Mouse (Mus musculus): ENCODE results near the gene Gm28557.
A peak's percentile ranks its signal among the peaks of the same experiment; 100 is the strongest.
"Not testable (repeated sequence)": the region's sequence is repeated elsewhere in the genome, so short reads cannot be mapped to it uniquely, and the experiment has no call there.

Gene Gm28557

DNA sequence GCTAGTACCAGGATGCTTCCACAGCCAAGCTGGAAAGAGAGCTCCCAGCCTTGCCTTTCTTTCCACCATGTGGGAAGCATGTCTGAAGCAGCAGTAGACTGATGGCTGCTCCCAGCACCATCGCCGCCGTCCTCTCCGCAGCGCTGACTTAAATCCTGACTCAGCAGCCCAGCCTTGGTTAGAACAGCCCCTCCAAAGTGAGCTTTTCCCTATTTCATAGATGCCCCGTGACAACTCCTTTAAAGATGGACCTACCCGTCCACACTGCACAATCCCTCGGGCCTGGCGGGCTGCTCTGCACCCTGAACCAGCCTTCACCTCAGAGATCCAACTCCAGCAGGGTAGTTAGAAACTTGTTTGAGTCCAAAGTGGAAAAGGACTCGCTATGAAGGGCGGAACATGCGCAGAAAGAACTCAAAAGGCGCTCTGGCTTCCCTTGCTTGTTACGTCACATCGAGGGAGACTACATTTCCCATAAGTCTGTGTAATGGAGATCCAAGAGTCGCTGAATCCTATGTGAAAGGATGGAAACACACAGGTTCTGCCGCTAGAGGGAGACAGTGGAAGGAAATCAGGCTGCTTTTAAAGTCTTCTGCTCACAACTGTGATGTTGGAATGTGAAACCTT lies at the start of gene Gm28557:
TSS of gene Gm28557 (minus strand) at position 411 of the 627 bp plus-strand sequence.
- peak; percentile 96 for DNase-seq (ENCODE audit: low read depth, low spot score)

DNA sequence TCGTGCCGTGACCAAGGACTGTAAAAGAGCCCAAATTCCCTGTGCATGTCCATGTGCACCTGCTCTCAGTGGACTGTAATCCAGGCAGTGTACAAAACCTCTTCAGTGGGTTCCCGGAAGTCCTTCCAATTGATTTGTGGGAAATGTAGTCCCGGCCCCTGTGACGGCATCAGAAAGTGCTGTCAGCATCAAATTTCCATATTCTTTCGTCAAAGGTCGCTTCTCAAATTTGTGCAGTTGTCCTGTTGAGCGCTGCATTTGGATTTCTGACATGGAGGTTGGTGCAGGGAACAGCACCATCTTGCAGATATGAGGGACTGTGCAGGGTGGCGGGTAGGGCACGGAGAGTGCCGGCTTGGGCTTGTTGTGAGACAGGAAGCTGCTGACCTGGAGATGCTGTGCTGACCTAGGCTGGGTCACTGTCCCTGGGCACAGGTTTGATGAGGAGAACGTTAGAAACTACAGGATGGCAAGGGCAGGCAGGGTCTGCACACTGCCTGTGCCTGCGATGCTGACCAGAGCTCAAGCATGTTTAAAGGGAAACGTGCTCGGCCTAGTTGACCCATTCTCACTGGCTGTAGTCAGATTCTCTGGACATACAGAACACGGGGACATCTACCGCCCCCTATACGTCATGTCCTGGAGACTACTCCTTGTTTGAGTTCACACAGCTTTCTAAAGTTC lies 19.8 kb upstream of the Gm28557 start:
- DNase-seq (ENCODE audit: low read depth, low spot score): peak; percentile 85

DNA sequence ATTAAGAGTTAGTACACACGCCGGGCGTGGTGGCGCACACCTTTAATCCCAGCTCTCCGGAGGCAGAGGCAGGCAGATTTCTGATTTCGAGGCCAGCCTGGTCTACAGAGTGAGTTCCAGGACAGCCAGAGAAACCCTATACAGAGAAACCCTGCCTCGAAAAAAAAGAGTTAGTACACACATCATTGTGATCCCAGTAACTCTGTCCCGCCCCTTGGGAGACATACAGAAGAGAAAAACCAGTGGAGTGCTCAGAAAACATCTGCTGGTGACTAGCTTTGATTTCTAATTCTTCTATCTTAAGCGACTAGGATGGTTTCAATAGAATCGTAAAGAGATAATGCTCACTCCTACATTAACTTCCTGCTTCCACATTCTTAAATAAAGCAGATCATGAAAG lies 19.1 kb upstream of the Gm28557 start:
- not testable (repeated sequence) for DNase-seq (ENCODE audit: low read depth, low spot score)

DNA sequence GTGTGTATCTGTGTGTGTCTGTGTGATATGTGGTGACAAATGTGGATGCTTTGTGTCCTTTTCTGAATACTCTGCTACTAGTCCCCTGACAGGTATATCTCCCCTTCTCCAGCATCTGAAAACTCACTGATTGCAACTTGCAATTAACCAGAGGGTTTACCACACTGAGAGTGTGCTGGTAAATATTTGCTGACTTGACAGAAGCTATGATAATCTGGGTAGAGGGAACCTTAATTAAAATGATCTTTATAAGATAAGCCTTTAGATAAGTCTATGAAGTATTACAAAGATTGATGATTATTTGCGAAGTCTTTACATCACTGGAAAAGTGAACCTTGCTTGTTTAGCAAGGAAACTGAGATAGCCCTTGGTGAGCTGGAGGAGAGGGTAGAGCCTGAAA lies 16.1 kb upstream of the Gm28557 start:
- no peak for DNase-seq (ENCODE audit: low read depth, low spot score)

DNA sequence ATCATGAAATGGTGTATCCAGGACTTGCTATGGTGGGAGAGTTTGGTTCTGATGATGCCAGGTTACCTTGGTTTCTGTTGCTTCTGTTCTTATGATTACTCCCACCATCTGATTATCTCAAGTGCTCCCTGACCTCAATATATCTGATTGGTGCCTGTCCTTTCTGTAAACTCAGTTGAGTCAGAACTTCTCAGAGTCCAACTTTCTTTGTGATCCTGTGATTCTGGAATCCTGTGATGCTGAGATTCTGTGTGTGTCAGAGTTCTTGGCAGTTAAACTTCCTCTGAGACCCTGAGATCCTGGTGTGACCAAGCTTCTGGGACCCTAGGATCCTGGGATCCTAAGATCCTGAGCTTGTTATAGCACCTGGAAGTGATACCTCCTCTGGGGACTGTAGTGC lies 13.0 kb upstream of the Gm28557 start, which contains the start of gene Zfp759:
TSS of gene Zfp759 (plus strand) at position 301 of the 400 bp plus-strand sequence.
- DNase-seq (ENCODE audit: low read depth, low spot score): not testable (repeated sequence)

DNA sequence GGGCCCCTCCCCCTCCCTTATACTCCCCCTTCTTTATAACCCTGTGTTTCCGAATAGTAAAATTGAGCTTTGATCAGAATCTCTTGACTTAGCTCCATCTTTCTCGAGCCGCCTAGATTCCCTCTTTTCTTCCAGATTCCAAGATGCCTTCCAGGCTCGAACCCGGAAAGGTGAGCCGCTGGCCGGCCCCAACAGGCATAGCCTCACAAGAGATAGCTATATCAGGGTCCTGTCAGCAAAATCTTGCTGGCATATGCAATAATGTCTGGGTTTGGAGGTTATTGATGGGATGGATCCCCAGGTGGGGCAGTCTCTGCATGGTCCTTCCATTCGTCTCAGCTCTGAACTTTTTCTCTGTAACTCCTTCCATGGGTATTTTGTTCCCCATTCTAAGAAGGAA lies 7.8 kb upstream of the Gm28557 start, which contains the start of gene Rslcan18:
TSS of gene Rslcan18 (minus strand) at position 101 of the 400 bp plus-strand sequence.
- not testable (repeated sequence) for DNase-seq (ENCODE audit: low read depth, low spot score)

DNA sequence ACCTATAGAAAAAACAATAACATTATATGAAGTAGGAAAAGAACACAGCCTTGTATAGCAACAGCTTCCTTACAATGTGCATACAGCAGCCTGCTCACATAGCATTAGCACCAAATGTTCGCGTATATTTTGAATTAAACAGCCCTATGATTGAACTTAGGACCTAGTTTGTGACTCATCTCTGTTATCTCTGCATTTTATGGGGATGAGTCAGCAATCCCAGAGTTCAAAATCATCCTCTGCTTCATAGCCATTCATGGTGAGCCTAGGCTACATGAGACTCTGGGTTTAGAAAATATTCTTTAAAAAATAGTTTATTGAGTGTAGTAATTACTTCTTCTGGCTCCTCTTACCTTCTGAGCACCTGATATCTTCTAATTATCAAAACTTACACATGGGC lies 4.9 kb upstream of the Gm28557 start:
- DNase-seq (ENCODE audit: low read depth, low spot score): no peak

DNA sequence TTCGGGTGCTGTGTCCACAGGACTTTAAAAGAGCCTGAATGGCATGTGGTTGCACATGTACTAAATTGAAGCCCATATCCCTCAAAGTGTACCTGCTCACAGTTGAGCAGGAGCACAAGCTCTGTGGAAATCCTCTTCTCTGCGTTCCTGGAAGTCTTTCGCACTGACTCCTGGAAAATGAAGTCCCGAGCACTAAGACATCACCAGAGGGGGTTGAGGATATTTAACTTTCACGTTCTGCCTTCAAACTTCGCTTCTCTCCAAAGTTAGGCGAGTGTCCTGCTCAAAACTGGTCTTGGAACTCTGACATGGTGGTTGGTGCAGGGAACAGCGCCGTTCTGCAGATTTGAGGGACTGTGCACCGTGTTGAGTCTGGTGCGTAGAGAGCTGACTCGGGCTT lies 3.7 kb upstream of the Gm28557 start:
- no peak for DNase-seq (ENCODE audit: low read depth, low spot score)

DNA sequence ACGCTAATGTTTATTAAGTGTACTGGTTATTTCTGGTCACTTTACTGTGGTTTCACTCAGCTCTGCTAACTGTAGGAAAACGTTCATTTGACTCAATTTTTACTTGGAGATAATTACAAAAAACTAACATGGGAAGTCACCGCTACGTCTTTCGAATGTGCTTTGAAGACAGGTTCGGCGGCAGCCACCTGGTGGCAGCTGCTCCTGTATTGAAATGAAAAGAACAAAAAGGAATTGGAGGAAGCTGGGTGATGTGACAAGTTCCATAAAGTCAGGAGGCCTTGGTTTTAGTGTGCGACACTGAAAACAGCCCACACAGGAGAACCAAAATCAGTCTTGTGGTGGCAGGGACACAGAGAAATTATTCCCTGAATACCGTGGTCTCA lies 410 bp upstream of the Gm28557 start:
- no peak for DNase-seq (ENCODE audit: low read depth, low spot score)

DNA sequence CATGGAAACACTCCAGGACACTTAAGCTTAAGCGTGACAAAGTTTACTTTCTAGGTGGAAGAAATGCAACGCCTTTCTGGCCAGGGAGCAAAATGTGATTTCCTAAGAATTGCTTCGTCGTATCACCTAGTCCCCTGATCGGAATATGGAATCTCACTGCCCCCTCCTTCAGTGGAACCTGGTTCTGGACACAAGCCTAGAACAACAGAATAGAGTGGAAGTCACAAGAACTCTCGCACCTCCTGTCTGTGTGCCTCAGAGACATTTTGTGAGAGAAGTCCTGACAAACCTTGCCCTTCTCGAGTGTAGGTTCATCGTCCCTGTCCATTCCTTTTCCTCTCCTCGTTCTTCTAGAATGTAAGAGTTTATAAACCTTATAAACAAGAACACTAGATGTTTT lies 723 bp downstream of the Gm28557 start:
- DNase-seq (ENCODE audit: low read depth, low spot score): no peak

DNA sequence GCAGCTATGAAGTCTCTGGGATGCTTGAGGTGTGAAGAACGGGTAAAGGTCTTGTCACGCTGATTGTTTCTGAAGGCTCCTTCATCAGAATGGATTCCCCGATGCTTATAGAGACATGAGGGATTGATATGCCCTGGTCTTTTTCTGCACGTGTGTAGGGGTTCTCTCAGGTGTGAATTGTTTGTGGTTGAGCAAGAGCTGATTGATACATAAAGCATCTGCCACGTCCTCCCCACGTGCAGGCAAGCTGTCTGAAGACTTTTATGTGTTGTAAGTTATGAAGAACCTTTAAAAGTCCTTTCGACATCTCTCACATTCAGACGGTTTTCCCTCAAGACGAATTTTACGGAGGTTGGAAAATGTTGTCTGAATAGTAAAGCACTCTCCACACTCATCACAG lies 10.5 kb downstream of the Gm28557 start, which contains the start of gene Zfp708:
TSS of gene Zfp708 (minus strand) at position 101 of the 400 bp plus-strand sequence.
- no peak for DNase-seq (ENCODE audit: low read depth, low spot score)

DNA sequence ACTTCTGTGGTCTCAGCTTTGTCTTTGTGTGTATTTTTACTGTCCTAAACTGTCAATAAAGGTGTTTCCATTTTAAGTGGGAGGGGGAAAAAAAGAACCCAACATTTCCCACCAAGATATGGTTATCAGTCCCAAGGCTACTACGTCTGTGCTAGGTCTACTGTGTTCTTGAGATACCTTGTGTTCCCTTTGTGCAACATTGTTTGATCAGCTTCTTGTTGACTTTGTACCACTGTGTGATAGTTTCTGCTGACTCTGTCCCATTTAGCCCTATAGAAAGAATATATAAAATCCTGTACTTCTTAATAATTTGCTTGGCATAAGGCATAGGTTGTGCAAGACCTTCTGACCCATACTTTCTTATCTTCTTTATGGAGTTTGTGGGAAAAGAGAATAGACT lies 18.2 kb downstream of the Gm28557 start:
- DNase-seq (ENCODE audit: low read depth, low spot score): no peak

DNA sequence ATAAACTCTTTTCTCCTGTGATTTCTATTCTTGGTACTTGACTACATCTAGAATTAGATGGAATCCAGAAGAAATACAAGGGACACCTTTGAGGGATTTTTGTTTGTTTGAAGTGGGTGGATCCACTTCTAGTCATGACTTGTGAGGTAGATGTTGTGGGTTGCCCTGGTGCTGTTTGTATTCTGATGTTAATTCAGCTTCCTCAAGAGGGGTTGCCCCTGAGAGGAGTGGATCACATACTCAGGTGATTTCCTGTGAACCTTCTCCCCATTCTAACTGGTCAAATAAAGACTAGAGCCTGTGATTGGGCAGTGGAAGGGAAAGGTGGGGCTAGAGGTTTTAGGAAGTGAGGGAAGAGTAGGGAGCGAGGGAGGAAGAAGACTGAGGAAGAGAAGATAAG lies 26.5 kb downstream of the Gm28557 start:
- no peak for DNase-seq (ENCODE audit: low read depth, low spot score)

DNA sequence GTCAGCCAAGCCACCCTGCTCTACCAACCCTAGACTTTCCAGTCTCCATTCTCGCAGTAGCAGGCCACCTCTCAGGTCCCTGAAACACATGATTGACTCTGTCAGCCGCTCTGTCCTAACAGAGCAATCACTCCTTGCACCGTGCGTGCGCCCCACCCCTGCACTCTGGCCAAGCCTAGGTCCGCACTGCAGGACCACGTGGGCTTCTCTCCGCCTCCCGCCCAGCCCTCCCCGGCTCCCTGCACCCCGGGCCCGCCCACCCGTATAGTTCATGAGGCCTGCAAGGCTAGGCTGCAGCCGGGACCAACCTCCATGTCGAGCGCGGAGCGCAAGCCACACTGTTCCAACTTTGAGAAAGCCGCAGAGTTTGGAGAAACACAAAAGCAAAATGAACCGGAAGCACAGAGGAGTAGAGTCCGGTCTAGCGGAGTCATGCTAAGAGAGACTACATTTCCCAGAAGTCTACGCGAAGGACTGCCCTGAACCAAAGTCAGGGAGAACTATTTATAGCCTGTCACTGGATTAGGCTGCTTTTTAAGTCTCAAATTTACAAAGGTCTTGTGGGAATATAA lies 27.2 kb downstream of the Gm28557 start:
- peak; percentile 76 for DNase-seq (ENCODE audit: low read depth, low spot score)

DNA sequence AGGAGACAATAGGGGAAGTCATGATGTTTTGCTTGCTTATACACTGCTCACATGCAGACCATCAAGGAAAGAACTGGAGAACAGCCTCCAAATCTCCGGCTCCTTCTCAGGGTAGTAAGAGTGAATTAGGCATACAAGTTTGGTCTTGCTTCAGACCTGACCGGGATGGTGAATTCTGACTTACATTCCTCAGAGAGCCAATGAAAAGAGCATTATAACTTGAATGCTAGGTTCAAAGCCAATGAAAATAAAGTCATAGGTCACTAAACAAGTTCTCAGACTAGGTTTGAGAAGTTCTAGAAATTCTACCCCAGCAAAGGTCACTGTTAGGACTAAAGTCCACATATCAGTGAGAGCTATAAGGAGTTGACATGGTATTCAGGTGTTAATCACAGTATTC lies 31.2 kb downstream of the Gm28557 start:
- DNase-seq (ENCODE audit: low read depth, low spot score): no peak

DNA sequence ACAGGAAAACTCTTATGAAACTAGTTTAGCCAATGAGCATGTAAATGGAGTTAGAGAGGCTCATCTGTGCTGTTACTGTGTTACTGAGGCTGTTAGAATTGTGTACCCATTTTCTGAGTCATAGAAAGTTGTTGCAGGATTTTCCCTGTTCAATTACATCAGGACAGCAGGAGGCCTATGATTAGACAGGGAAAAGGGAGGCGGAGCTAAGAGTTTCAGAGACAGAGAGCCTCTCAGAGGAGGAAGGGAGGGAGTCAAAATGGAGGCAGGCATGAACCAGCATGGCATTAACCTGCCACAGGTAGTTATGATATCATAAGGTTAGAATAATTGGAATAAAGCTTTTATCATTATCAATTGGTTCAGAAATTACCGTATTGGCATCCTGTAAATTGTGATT lies 35.6 kb downstream of the Gm28557 start:
- DNase-seq (ENCODE audit: low read depth, low spot score): no peak

DNA sequence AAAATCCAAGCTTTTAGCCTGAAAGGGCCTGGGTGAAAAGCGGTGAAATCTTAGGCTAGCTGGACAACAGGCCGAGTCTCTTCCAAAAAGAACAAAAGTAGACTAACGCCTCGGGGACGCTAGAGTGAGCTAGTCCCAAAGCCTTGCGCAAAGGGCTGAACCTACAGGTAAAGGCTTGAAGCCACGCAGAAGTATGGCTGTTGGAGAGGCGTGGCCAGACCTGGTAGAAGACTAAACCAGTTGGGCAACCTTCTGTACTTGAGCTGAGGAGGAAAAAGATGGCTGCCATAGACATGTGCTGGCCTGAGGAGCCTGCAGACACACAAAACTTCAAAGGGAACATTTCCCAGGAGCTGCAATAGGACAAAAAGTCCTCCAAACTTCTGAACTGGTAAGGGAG lies 43.0 kb downstream of the Gm28557 start:
- DNase-seq (ENCODE audit: low read depth, low spot score): no peak

DNA sequence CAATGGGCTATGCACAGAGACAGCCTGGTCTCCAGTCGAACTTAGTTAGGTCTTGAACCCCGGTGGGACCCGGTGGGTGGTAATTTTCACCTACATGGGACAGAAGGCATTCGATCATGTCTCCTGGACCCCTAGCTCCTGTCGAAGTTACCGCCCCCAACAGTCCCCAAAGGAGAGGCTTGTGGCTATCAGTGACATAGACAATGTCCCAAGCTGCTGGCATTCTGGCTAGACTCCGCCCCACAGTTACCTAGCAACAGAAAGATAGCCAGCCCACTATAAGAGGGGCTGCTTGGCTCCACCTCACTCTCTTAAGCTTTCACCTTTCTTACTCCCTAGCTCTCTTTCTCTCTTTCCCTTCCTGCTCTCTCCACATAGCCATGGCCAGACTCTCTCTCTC lies 46.0 kb downstream of the Gm28557 start:
- no peak for DNase-seq (ENCODE audit: low read depth, low spot score)

DNA sequence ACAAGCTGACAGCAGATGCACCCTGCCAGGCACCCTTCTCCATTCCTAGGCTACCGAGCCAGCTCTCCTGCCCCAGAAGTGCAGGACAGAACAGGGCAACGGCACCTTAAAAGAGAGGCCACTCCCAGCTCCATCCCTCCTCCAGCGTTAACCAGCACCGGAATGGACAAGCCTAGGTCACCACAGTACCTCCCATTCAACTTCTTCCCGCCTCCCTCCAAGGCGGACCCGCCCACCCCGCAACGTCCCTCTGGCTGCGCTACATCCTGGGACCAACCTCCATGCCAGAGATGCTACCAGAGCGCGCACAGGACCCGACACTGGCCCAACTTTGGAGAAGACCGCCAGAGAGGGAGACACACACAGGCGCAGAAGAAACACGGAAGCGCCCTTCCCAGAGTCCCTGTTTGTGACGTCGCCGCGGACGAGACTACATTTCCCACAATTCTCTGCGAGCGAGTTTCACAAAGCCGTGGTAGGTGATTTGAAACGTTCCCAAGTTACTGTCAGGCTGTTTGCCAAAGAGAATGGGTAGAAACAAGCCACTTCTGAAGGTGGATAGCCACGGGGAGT lies 47.5 kb downstream of the Gm28557 start, which contains the start of gene Zfp712:
TSS of gene Zfp712 (minus strand) at position 385 of the 573 bp plus-strand sequence.
- peak; percentile 93 for DNase-seq (ENCODE audit: low read depth, low spot score)

DNA sequence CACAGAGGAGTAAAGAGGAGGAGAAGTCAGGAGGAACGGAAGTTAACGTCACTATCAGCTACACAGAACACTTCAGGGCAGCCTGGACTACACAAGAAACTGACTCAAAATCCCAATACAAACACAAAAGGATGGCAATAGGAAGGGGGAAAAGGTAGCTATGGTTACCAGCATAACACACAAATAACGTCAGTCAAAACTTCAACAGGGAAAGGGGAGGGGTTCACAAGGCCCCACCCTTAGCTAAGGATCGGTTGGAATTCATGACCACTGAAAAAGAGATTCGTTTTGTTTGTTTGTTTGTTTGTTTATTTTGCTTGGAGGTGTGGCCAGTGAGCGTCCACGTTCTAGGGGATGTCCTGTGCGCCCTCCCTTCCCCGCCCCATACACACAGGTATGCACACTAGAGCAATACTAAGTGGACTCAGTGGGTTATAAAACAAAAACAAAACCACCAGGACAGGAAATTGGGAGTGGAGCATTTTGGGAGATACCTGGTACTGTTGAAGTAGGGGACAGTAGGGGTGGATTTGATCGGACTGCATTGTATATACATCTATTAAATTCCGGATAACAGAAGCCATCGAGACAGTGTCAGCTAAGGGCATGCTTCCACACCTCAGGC lies 48.1 kb downstream of the Gm28557 start:
- peak; percentile 24 for DNase-seq (ENCODE audit: low read depth, low spot score)

Data from mesoderm, embryonic 11.5 days (tissue).